Mouse (Mus musculus) thymus, postnatal 14 days (tissue): ENCODE data around the gene B4galt3.
"Not testable (repeated sequence)": the region's sequence is repeated elsewhere in the genome, so short reads cannot be mapped to it uniquely, and the experiment has no call there.

Source experiments
- DNase-seq: peaks from one replicate; pipeline ENCODE4 v3.0.0; 2021

Gene B4galt3

DNA sequence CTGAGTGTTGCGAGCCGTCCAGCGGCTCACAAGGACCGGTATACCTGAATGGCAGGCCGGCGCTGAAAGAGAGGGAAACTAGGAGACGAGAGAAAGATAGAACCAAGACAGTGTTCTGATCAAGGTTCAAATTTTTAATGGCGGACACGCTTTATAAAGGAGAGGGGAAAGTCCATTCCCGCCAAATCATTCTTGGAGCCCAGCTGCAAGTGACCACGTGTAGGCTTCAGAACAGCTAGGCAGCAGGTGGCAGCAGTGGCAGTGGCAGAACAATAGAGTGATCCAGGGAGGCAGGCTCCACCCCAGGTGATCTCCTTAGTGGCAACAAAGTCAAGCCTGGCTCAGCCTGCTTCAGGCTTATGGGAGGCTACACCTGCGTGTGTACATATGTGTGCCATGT, 28.2 kb upstream of the B4galt3 start:
- not testable (repeated sequence) for DNase-seq

DNA sequence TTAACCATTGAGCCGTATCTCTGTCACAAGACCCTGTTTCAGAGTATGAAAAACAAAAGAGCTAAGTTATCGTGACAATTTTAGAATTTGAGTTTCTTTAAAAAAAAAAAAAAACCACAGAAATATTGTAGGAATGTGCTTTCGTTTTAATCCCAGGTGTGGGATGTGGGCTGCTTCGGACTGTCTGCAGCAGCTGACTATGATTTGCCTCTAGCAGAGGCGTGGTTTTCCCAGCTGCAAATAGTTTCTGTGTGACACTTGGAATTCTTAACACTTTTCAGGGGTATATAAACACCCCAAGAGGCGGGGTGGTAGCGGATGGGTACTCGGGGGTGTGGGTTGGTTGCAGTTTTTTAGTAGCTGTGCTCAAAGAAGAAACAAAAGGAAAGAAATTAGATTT, 24.8 kb upstream of the B4galt3 start:
- DNase-seq: no peak

DNA sequence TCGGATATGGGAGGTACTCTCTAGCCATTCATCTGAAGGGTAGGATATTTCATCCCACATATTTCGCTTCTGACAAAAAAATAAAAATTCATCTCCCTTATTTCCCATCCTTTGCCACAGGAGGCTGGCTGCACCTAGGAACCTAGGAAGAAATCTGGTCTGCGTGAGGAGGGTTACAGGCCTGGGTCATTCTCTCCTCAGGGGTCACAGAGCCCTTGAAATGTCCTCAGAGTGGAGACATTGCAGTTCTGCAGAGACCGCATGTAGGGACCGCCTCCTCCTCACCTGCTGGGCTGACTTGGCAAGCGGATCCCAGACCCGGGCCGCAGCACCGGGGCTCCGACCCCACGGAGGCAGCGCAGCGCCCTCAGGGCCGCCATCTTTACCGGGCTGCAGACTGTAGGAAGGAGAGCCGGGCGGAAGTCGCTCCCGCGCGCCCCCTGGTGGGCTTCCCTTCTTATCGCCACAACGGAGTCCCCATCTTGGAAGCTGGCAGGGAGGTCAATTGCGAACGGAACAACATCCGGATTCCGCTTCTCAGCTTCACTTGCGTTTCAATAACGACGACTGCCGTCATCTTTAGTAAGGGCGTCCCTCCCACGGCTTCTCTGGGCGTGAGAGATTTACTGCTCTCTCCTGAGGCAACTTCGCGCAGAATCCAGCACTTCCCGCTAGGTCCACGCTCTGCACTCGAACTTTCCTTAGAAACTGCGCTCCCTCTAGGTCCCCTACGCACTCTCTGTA, 23.2 kb upstream of the B4galt3 start:
- DNase-seq: peak; percentile 98

DNA sequence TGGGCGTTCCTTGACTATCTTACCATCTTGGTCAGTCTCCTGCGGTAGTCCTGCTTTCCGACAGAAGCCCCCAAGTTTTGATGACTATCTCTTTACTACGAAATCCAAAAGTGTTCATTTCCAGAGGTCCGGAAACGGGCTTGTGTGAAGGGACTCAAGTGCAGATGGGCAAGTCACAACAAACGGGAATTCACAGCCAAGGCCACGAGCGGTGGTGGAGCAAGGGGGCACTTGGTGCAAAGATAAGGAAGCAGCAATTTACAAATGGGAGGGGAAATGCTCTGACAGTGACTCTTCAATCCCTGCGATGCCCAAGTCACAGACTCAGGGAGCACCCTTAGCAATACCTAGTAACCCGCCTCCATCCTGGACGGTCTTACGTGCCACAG, 22.7 kb upstream of the B4galt3 start:
- DNase-seq: no peak

DNA sequence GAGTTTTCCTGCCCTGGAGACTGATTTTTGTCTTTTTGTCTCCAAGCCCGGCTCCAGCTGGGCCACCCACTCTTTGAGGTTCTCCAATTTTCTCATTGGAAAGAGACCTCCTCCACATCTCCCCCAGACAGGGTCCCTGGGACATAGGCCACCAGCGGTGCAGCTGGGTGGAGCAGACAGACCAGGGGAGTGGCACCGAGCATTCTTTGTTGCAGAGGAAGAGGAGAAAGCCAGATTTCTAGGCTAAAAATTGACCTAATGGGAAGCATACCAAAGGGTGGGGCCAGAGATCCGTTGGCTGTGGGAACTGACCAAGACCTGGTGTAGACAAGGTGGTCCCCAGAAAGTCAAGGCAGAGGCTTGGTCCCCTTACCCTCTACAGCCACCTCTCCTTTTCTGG, 22.2 kb upstream of the B4galt3 start:
- no peak for DNase-seq

DNA sequence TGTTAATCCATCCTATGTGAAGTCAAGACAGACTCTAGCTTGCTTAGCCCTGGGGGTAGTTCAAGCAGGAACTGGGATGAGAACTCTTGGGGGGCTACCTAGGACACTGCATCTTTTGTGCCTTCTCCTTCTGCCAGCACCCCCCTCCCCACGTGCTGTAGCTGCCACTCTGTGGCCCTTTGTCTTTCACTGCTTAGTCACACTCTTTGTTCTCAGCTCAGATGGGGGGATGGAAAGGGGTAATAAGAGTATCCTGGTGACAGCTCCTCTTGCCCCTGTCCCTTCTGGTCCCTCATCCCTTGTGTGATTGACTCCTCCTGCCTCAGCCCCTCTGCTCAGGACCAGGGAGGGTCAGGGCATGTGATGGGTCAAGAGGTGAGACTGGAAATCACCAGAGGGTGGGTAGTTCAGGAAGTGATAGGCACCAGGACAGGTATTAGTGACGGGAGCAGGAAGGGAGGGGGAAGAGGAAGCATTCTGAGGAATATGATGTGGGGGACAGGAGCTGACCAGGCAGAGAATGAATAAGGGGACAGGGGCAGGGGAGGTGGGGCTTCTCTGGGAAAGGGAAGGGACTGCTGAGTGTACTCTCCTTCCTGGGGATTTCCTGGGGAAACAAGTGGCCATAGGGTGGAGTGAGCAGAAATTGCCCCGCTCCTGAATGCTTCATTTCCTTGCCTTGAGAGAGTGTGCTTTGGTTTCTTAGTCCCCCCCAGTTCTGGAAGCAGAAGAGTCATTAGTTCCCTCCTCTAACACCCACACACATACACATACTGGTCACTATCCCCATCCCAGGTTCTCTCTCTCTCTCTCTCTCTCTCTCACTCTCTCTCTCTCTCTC, 21.5 kb upstream of the B4galt3 start:
- DNase-seq: no peak

DNA sequence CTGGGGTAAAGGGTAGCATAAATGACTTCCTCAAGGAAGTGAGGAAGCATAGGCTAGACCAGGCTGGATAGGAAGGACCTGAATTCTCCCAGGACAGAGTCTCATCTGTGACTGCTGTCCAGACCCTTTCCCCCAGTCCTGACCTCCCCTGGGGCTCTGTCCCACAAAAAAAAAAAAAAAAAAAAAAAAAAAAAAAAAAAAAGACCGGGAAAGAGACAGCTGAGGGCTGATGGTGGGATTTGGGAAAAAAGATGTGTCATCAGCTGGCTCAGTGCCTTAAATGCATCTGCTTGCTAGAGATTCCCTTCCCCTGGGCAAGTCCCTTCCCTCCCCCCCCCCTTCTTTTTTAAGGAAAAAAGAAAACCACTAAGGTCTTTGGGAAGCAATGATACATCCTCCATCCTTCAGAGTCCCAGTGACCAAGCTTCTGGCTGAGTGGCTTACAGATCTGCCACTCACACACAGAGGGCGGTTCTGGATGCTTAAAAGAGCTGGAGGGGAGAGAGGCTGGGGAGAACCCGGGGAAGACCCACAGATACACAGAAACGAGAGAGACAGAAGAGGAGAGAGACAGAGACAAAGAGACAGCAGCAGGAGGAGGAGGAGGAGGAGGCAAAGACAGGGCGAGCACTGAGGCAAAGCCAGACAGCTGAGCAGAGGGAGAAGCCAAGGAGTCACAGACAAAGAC, 20.1 kb upstream of the B4galt3 start, which contains the start of gene Adamts4:
Gene Adamts4 (plus strand): TSS at position 509 of the 688 bp plus-strand sequence.
- no peak for DNase-seq

DNA sequence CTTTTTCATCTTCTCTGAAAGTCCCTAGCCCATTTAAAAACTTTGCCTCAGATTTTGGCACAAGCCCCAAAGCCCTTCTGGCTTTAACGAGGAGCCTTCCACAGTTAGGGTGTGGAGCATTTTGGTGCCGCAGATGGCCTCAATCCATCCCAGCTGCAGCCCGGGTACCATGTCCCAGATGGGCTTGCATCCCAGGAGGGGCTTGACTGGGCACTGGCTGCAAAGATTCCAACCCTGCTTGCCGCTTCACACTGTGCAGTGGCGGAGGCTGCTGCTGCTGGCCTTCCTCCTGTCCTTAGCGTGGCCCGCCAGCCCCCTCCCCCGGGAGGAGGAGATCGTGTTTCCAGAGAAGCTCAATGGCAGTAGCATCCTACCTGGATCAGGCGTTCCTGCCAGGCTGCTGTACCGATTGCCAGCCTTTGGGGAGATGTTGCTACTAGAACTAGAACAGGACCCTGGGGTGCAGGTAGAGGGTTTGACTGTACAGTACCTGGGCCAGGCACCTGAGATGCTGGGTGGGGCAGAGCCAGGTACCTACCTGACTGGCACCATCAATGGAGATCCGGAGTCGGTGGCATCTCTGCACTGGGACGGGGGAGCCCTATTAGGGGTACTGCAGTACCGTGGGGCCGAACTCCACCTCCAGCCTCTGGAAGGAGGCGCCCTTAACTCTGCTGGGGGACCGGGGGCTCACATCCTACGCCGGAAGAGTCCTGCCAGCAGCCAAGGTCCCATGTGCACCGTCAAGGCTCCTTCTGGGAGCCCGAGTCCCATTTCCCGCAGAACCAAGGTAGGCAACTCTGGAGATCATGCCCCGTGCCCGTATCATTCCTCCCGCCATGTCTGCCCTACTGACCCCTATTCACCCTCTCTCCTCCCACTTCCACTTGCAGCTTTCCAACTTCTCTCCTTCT, 19.2 kb upstream of the B4galt3 start, which contains the start of gene Ndufs2:
Gene Ndufs2 (minus strand): TSS at position 709 of the 914 bp plus-strand sequence.
- DNase-seq: no peak

DNA sequence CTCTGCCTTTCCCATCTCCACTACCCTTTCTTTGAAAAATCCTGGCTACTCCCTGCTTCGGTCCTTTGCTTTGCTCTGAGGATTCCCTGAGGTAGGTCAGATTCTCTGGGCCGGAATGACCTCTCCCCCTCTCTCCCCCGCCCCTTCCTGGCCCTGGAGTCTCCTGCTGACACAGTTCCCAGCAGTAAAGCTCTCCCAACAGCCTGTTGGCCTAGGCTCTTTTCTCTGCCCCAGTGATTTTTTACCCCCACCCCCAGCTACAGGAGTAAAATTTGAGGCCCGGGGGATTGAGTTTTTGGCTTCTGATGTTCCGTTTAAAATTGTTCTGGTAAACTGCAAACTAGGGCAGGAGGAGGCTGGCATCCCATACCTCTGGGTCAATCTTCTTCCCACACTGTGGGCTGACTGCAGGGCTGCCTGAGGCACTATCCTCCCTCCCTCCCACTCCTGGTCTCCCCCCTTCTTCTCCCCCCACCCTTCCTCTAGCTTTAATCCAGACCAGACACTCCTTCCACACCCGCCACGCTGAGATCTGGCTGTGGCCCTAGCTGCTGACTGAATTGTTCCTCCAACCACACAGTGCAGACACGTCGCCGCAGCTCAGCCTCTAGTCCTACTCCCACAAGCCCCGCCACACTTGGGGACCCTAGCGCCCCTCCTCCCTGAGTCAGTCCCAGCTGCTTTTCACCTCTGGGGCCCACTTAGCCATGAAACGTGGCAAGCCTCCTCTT, 18.4 kb upstream of the B4galt3 start:
- no peak for DNase-seq

DNA sequence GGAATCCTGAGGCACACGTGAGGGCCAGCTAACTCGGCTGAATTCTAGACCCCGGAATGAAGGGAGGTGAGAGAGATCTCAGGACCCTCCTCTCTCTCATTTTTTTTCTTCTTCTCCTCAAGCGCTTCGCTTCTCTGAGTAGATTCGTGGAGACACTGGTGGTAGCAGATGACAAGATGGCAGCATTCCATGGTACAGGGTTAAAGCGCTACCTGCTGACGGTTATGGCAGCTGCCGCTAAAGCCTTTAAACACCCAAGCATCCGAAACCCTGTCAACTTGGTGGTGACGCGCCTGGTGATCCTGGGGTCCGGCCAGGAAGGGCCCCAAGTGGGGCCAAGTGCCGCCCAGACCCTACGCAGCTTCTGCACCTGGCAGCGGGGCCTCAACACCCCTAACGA, 17.7 kb upstream of the B4galt3 start:
- DNase-seq: no peak

DNA sequence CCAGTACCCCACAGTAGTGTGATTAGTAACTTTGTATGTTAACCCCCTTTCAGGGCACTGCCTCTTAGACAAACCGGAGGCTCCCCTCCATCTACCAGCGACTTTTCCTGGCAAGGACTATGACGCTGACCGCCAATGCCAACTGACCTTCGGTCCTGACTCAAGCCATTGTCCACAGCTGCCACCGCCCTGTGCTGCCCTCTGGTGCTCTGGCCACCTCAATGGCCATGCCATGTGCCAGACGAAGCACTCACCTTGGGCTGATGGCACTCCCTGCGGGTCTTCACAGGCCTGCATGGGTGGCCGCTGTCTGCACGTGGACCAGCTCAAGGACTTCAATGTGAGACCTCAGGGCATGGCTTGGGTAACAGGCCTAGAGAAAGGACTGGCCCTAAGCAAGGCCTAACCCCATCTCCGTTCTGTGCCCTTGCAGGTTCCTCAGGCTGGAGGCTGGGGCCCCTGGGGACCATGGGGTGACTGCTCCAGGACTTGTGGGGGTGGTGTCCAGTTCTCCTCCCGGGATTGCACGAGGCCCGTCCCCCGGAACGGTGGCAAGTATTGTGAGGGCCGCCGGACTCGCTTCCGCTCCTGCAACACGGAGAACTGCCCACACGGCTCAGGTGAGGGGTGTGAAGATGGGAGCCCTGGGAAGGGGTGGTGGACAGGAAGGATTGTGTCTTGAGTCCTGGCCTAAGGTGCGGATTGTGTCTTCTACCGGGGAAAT, 13.9 kb upstream of the B4galt3 start:
- no peak for DNase-seq

DNA sequence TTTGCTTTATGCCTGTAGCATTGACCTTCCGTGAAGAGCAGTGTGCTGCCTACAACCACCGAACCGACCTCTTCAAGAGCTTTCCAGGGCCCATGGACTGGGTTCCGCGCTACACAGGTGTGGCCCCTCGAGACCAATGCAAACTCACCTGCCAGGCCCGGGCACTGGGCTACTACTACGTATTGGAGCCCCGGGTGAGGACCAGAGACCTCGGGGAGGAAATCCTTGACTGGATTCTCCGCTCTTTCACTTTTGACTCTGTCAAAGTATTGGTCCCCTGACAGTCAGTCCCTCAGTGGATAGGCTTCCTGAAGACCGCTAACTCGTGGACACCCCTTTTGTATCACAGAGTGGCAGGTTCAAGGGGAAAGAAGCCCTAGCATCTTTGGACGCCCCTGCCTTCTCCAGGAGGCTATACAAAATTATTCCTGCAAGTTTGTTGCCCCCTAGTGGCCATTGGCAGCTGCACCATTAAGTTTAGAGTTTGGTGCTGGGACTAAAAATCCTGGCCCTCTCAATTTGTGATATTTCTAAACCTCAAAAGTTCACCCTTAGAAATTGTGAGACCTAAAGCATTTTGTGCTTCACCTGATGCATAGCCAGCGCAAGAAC, 13.1 kb upstream of the B4galt3 start:
- peak; percentile 67 for DNase-seq

DNA sequence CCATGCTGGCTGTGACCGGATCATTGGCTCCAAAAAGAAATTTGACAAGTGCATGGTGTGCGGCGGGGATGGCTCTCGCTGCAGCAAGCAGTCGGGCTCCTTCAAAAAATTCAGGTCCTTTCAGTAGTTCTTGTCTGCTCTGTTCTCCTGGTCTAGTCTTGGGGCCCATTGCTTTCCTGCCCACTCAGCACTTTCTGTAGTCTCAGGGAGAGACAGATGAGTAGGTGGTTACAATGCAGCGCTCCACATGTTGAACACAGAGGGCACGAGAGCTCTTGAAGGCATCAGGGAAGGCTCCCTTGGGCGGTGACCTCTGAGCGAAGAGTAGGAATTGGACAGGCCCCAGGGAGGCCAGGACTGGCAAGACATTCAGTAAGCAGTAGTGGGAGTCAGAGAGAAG, 12.3 kb upstream of the B4galt3 start:
- no peak for DNase-seq

DNA sequence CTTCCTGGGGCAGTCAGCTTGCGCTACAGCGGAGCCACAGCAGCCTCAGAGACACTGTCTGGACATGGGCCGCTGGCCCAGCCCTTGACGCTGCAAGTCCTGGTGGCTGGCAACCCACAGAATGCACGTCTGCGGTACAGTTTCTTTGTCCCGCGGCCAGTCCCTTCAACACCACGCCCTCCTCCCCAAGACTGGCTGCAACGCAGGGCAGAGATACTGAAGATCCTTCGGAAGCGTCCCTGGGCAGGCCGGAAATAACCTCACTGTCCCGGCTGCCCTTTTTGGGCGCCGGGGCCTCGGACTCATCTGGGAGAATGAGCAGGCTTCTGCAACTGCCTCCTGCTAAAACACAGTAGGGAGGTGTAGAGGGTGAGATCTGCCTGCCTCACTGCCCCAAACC, 11.2 kb upstream of the B4galt3 start:
- DNase-seq: no peak

DNA sequence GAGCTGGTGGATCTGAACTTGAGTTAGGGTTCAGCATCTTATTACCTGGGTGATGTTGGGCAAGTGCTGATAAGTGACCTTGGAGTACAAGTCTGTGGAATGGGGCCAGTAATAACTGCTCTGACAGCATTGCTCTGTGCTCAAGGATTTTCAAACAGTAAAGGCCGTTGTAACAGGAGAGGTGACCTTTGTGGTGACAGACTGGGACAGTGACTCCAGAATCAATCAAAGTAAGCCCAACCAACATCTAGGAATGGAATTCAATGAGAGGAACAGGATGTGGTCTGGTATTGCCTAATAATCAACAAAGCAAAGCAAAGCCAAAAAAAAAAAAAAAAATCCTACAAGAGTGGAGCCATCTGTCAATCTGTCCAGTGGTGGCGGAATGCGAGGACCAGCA, 9.8 kb upstream of the B4galt3 start:
- no peak for DNase-seq

DNA sequence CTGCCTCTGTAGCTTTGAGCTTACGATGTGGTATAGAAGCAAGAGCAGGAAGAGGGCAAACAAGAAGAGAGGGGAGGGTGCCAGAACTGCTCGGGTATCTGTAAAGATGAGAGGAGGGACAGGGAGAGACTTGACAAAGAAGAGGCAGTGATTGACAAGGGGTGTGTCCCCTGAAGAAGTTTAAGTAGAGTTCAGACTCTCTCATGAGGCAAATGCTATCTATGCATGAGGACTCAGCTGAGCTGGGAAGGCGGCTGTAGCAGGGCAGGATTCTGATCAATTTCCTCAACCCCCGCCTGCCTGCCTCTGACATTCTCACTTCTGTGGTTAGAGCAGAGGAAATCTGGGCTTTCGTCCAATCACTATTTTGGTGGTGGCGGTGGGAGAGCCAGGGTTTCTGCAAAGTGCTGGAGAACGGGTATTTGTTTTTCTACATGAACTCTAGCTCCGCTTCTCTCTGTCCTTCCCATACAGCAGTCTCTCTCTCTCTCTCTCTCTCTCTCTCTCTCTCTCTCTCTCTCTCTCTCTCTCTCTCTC, 7.5 kb upstream of the B4galt3 start:
- no peak for DNase-seq

DNA sequence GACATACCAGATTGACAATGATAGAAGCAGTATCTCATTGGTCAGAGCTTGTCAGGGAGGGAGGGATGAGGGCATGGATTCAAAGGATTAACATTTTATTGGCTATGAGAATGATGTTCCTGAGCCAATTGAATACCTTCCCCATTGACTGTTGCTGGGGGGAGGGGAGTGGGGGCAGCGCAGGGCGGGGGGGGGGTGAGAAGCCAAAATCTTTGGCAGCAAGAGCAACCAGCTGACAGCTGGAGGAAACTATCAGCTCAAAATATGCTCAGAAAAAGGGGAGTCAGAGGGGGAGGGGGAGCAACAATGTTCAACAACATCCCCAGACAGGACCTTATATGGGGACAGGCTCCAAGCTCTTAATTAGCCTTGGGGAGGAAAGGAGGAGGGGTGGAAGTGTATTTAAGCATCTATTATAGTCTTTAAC, 6.9 kb upstream of the B4galt3 start:
- no peak for DNase-seq

DNA sequence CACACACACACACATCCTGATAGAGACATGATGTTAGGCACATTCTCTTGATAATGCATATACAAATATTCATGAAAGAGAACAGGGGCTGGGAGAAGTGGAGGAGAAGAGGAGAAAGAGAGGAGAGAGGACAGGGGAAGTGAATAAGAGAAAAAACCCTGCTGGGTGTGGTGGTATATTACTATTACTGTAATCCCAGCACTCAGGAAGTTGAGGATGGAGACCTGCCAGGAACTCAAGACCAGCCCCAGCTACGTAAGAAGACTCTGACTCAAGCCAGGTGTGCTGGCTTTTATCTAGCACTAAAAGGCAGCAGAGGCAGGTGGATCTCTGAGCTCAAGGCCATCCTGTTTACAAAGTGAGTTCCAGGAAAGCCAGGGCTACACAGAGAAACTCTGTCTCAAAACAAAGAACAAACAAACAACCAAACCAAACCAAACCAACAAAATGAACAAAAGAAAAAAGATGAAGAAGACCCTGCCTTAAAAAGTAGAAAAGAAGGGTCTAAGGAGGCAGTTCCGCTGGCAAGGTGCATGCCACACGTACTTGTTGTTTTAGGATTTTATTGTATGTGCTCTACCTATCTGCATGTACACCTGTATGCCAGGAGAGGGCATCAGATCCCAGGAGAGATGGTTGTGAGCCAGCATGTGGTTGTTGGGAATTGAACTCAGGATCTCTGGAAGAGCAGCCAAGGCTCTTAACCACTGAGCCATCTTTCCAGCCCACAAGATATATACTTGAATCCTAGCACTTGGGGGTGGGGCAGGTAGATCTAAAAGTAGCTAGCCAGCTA, 6.3 kb upstream of the B4galt3 start:
- no peak for DNase-seq

DNA sequence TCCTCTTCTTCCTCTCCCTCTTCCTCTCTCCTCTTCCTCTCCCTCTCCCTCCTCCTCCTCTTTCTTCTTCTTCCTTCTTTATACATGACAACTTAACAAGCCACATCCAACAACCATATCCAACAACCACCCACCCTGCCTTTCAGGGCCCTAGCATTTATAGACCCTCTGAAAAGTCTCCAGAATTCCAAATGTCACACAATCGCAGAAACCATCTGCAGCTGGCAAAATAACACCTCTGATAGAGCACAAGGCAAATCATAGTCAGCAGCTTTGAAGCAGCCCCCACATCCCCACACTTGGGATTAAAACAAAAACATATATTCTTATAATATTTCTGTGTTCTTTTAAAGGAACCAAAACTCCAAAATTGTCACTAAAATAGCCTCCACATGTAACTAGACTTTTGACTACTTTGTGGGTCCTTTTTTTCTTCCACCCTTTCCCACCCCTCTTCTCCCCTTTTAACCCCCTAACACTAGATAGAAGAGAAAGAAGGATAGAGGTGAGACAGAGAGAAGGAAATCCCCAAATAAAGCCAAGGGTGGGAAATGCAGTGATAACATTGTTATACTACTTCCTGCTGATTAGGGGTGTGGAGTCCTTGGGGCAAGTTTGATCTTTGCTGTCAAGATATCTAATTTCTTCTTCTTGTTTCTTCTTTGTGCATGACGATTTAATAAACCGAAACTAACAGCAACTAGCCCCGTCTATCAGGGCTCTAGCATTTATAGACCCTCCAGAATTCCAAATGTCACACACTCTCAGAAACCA, 4.0 kb upstream of the B4galt3 start:
- no peak for DNase-seq
